Mouse (Mus musculus) liver, postnatal 0 days (tissue): ENCODE measurements around the gene Fhit. TPM values are rescaled to one million over a fixed set of nuclear protein-coding genes. Genes with fewer than 3 reads are reported as not detected.

Experiments used
- ATAC-seq: fragments of 200-750 bp; cut with Nextera tagmentation; 2 replicates; pipeline ENCODE4 v1.8.0; 2017; ENCODE audit warnings: mild to moderate bottlenecking, moderate library complexity
- DNase-seq: peaks from one replicate; pipeline ENCODE4 v3.0.0-alpha.2; 2016
- H3K27ac ChIP-seq: fragments of 300-500 bp; sonication (generic); 2 replicates; pipeline ENCODE4 v1.5.1; 2014; ENCODE audit warnings: antibody characterized with exemption, moderate library complexity, mild to moderate bottlenecking, low read depth
- H3K27me3 ChIP-seq: fragments of 300-500 bp; sonication (generic); 2 replicates; pipeline ENCODE4 v1.6.1; 2014; ENCODE audit warnings: low read length, control low read depth, mixed read lengths; ENCODE audit not compliant: insufficient read depth
- H3K36me3 ChIP-seq: fragments of 300-500 bp; sonication (generic); replicated peaks from 2 replicates; pipeline ENCODE4 v1.6.1; 2014; ENCODE audit warnings: mild to moderate bottlenecking, control low read depth, low read length, moderate library complexity, mixed read lengths; ENCODE audit not compliant: insufficient read depth
- H3K4me1 ChIP-seq: fragments of 300-500 bp; sonication (generic); 2 replicates; pipeline ENCODE4 v1.6.1; 2014; ENCODE audit warnings: antibody characterized with exemption, mild to moderate bottlenecking, control low read depth; ENCODE audit not compliant: insufficient read depth
- H3K4me2 ChIP-seq: fragments of 300-500 bp; sonication (generic); 2 replicates; pipeline ENCODE4 v1.6.1; 2014; ENCODE audit warnings: low read depth, mild to moderate bottlenecking, low read length, moderate library complexity, mixed read lengths
- H3K4me3 ChIP-seq: fragments of 300-500 bp; sonication (generic); 2 replicates; pipeline ENCODE4 v1.5.1; 2014; ENCODE audit warnings: low read depth, low read length
- H3K9ac ChIP-seq: fragments of 300-500 bp; sonication (generic); replicated peaks from 2 replicates; pipeline ENCODE4 v1.6.1; 2014; ENCODE audit warnings: mild to moderate bottlenecking, moderate library complexity
- H3K9me3 ChIP-seq: fragments of 300-500 bp; sonication (generic); 2 replicates; pipeline ENCODE4 v1.6.1; 2016; ENCODE audit warnings: mild to moderate bottlenecking, control low read depth, low read length, mixed read lengths
- CTCF ChIP-seq: sonication (generic); IDR thresholded peaks from 2 replicates; pipeline ENCODE4 v1.5.1; 2016; ENCODE audit warnings: antibody characterized with exemption, low read depth
- EP300 ChIP-seq: IDR thresholded peaks from 2 replicates; pipeline ENCODE4 v1.6.1; 2016; ENCODE audit warnings: antibody characterized with exemption, low read depth, mild to moderate bottlenecking
- WGBS: fragments of 180-500 bp; shearing (Covaris S2); extraction: QIAGEN DNeasy Blood & Tissue Kit; methylation state at CpG from one replicate; pipeline ENCODE4 v1.1.7; 2014; ENCODE audit not compliant: insufficient replicate concordance; 5-methylcytosine and 5-hydroxymethylcytosine counted together
- polyA plus RNA-seq: library from polyadenylated mRNA; unstranded; fragments of >200 nt; fragmentation: Nextera tagmentation; extraction: Ambion mirVana; gene quantifications from 2 replicates; pipeline ENCODE4 v1.2.1, GENCODE M21; 2015

Fhit gene
- polyA plus RNA-seq, 1 experiment from 2014 or later: 8.1 TPM

GRCm38 (mm10) chr14:9623219-9624043 lies 1538.4 kb downstream of the Fhit start:
- no peak for ATAC-seq
- H3K4me1 ChIP-seq: no peaks in the 10 kb centered on the region
- no peak overlapping the region for H3K27ac ChIP-seq
- no peak overlapping the region for H3K9ac ChIP-seq
- no peaks in the 10 kb centered on the region for H3K27me3 ChIP-seq
- no peak for TF ChIP-seq EP300
- no peak overlapping the region for H3K4me3 ChIP-seq
- WGBS: 73% methylated on average over 6 of the region's 6 CpGs
- no peaks in the 10 kb centered on the region for H3K36me3 ChIP-seq
- no peaks in the 10 kb centered on the region for H3K9me3 ChIP-seq
- H3K4me2 ChIP-seq: no peak overlapping the region
- DNase-seq: no peak

GRCm38 (mm10) chr14:9620902-9621540 lies 1540.8 kb downstream of the Fhit start:
- no peak for DNase-seq
- Histone ChIP-seq H3K9me3 (no peaks in the 10 kb centered on the region), H3K27ac (no peak overlapping the region), H3K9ac (no peak overlapping the region), H3K4me3 (no peak overlapping the region), H3K4me2 (no peak overlapping the region), H3K36me3 (no peaks in the 10 kb centered on the region), H3K27me3 (no peaks in the 10 kb centered on the region), H3K4me1 (no peaks in the 10 kb centered on the region)
- TF ChIP-seq CTCF: no peak
- no peak for TF ChIP-seq EP300
- WGBS: 30% methylated on average over 3 of the region's 3 CpGs
- ATAC-seq: peak; percentile 62

- WGBS: 55% methylated on average over 1 of the region's 1 CpGs
- ATAC-seq: no peak
- no peaks in the 10 kb centered on the region for H3K36me3 ChIP-seq
Observed at GRCm38 (mm10) chr14:9619840-9620239, 1542.0 kb downstream of the Fhit start.

GRCm38 (mm10) chr14:9613126-9613525 lies 1548.7 kb downstream of the Fhit start:
- 79% methylated on average over 3 of the region's 3 CpGs for WGBS
- TF ChIP-seq EP300: no peak
- no peak for DNase-seq
- Histone ChIP-seq H3K4me3 (no peak overlapping the region), H3K27me3 (no peaks in the 10 kb centered on the region), H3K27ac (no peak overlapping the region), H3K9ac (no peak overlapping the region), H3K4me1 (no peaks in the 10 kb centered on the region), H3K9me3 (no peaks in the 10 kb centered on the region), H3K36me3 (no peaks in the 10 kb centered on the region), H3K4me2 (no peak overlapping the region)
- ATAC-seq: no peak

More at GRCm38 (mm10) chr14:9619840-9620239, 1542.0 kb downstream of the Fhit start:
- TF ChIP-seq CTCF (no peak), EP300 (no peak)
- Histone ChIP-seq H3K27ac (no peak overlapping the region), H3K4me1 (no peaks in the 10 kb centered on the region), H3K27me3 (no peaks in the 10 kb centered on the region), H3K4me2 (no peak overlapping the region), H3K9ac (no peak overlapping the region), H3K9me3 (no peaks in the 10 kb centered on the region), H3K4me3 (no peak overlapping the region)
- DNase-seq: no peak

DNA sequence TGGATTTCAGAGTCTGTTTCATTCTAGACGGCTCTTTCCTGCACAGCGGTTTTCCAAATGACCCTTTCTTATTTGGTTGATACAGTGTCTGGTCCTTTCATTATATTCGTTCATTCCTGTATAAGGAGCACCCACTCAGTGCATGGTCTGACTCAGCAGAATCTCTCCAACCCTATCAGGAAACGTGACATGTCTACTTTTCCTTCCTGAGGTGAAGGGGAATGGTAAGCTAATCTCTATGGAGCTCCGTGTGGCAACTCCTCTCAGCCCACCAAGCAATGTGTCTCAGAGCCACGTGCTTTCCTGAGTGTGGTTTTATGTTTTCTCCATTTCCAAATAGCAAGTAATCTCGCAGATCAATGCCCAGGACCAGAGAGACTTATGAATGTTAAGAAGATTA lies 1552.7 kb downstream of the Fhit start:
- 49% methylated on average over 7 of the region's 7 CpGs for WGBS
- DNase-seq (no peak), ATAC-seq (no peak)
- H3K4me1 ChIP-seq: no peaks in the 10 kb centered on the region
- H3K9me3 ChIP-seq: no peaks in the 10 kb centered on the region
- H3K4me2 ChIP-seq: no peak overlapping the region
- H3K27ac ChIP-seq: no peak overlapping the region
- no peaks in the 10 kb centered on the region for H3K36me3 ChIP-seq
- no peak overlapping the region for H3K9ac ChIP-seq
- H3K4me3 ChIP-seq: no peak overlapping the region
- TF ChIP-seq EP300: no peak
- no peak for TF ChIP-seq CTCF
- H3K27me3 ChIP-seq: no peaks in the 10 kb centered on the region

DNA sequence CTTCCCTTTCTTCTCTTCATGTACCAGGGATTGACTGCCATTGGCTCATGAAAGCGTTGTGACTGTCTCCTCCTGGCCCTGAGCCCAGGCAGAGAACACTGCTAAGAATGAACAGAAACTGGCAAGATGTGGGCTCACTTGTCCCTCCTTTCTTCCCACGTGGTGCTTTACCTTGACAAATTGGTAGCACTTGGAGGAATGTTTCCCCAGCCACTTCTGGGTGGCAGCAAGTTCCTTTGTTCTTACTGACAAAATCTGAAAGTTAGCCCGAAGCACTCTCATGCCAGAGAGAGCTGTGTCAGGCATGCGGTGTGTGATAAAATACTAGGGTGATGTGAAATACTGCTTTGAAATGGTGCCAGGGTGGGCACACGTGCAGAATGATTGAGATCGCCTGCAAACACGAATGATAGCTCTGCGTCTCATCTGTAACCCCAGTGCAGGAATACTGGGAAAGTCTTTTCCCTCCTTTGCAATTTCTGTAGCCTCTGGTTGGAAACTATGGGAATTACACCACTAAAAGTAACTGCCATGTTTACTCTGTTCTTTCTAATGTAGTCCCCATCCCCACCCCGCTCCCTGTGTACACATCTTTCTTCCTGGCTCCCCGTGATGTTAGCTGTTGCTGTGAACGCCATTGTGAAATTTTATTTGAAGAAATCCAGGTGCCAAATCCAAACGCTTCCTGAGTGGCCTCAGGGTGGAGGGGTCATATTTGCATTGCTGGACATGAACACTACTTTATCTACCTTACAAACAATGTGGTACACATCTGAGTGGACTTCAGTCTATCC lies 1555.1 kb downstream of the Fhit start:
- DNase-seq (peak; percentile 20), ATAC-seq (peak; percentile 81)
- Histone ChIP-seq H3K27me3 (no peaks in the 10 kb centered on the region), H3K9me3 (no peaks in the 10 kb centered on the region), H3K4me1 (no peaks in the 10 kb centered on the region), H3K4me2 (0 out of 2 replicates have a peak overlapping the region, but pooled peaks have one; percentile 6), H3K36me3 (no peaks in the 10 kb centered on the region), H3K27ac (no peak overlapping the region), H3K4me3 (no peak overlapping the region), H3K9ac (no peak overlapping the region)
- TF ChIP-seq CTCF: no peak
- TF ChIP-seq EP300: no peak
- WGBS: 57% methylated on average over 12 of the region's 12 CpGs
